Mouse (Mus musculus) neural tube, embryonic 15.5 days (tissue): ENCODE data around the gene Gsg1l. TPM values are rescaled to one million over a fixed set of nuclear protein-coding genes. Genes with fewer than 3 reads are reported as not detected.

Source experiments
- ATAC-seq: fragments of 200-750 bp; cut with Nextera tagmentation; 2 replicates; pipeline ENCODE4 v1.8.0; 2017; ENCODE audit warnings: mild to moderate bottlenecking, moderate TSS enrichment, moderate library complexity; ENCODE audit not compliant: low FRiP score
- H3K27ac ChIP-seq: fragments of 300-500 bp; sonication (generic); replicated peaks from 2 replicates; pipeline ENCODE4 v1.5.1; 2015; ENCODE audit warnings: mild to moderate bottlenecking, inconsistent platforms
- H3K27me3 ChIP-seq: fragments of 300-500 bp; sonication (generic); replicated peaks from 2 replicates; pipeline ENCODE4 v1.6.1; 2015; ENCODE audit warnings: inconsistent platforms
- H3K36me3 ChIP-seq: fragments of 300-500 bp; sonication (generic); 2 replicates; pipeline ENCODE4 v1.6.1; 2015; ENCODE audit warnings: inconsistent platforms
- H3K4me1 ChIP-seq: fragments of 300-500 bp; sonication (generic); 2 replicates; pipeline ENCODE4 v1.6.1; 2015; ENCODE audit warnings: inconsistent platforms
- H3K4me2 ChIP-seq: fragments of 300-500 bp; sonication (generic); 2 replicates; pipeline ENCODE4 v1.6.1; 2015; ENCODE audit warnings: inconsistent platforms, mild to moderate bottlenecking, moderate library complexity
- H3K4me3 ChIP-seq: fragments of 300-500 bp; sonication (generic); replicated peaks from 2 replicates; pipeline ENCODE4 v1.5.1; 2015; ENCODE audit warnings: mild to moderate bottlenecking, inconsistent platforms
- H3K9ac ChIP-seq: fragments of 300-500 bp; sonication (generic); replicated peaks from 2 replicates; pipeline ENCODE4 v1.6.1; 2015; ENCODE audit warnings: mild to moderate bottlenecking, inconsistent platforms
- H3K9me3 ChIP-seq: fragments of 300-500 bp; sonication (generic); replicated peaks from 2 replicates; pipeline ENCODE4 v1.6.1; 2016; ENCODE audit warnings: inconsistent platforms
- WGBS: fragments of 180-500 bp; shearing (Covaris S2); methylation state at CpG from one replicate; pipeline ENCODE4 v1.1.7; 2015; ENCODE audit warnings: mixed read lengths; 5-methylcytosine and 5-hydroxymethylcytosine counted together
- polyA plus RNA-seq: library from polyadenylated mRNA; unstranded; fragments of >200 nt; fragmentation: Nextera tagmentation; extraction: Ambion mirVana; gene quantifications from 2 replicates; pipeline ENCODE4 v1.2.1, GENCODE M21; 2015

The Gsg1l gene
- polyA plus RNA-seq, 1 experiment from 2014 or later, result 14.4 TPM

DNA sequence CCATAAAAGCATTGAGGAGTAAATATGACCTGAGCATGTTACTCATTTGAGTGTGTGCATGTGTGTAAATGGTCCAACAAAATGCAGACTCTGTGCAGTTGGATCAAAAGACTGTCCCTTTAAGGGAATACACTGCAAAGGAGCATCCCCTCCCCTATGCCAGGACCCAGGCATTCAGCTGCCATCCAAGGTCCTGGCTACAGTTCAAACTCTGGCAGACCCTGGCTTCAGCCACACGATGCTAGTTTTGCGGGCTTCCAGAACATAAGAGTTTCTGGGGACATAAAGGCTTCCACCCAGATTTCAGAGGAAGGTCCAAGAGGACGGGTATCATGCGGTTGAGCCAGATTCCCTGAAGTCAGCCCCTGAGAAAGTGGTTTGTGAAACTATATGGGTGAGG lies 133.2 kb downstream of the Gsg1l start:
- H3K4me1 ChIP-seq, result peaks cover 5% of the 10 kb centered on the region; the same call in 1 of the 2 replicates
- H3K9ac ChIP-seq, result no peak overlapping the region
- H3K36me3 ChIP-seq, result no peaks in the 10 kb centered on the region
- no peaks in the 10 kb centered on the region for H3K9me3 ChIP-seq
- no peak overlapping the region for H3K27ac ChIP-seq
- no peak overlapping the region for H3K4me2 ChIP-seq
- no peaks in the 10 kb centered on the region for H3K27me3 ChIP-seq
- no peak overlapping the region for H3K4me3 ChIP-seq
- WGBS, result 77% methylated on average over 4 of the region's 4 CpGs
- ATAC-seq, result no peak

DNA sequence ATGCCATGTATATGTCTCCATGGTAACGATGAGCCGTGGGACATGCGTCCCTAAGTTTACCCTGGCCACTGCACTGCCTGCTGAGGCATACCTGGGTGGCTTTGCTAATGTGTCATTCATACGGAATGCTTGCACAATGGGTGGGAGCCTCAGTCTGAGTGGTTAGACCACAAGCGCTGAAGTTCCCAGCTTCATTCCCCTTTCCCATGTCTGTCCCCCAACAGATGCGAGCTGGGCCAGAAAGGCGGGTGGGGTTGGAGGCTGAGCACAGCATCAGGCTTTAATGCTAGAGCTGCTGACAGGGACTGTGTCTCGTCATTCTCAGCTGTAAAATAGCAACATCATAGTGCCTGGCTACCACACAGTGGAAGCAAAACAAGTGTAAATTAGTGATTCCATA lies 136.3 kb downstream of the Gsg1l start:
- H3K4me3 ChIP-seq, result no peak overlapping the region
- no peaks in the 10 kb centered on the region for H3K27me3 ChIP-seq
- no peak overlapping the region for H3K9ac ChIP-seq
- peaks cover 4% of the 10 kb centered on the region; the same call in 1 of the 2 replicates for H3K4me1 ChIP-seq
- 67% methylated on average over 8 of the region's 8 CpGs for WGBS
- H3K4me2 ChIP-seq, result no peak overlapping the region
- no peaks in the 10 kb centered on the region for H3K36me3 ChIP-seq
- H3K27ac ChIP-seq, result no peak overlapping the region
- no peaks in the 10 kb centered on the region for H3K9me3 ChIP-seq
- ATAC-seq, result no peak

DNA sequence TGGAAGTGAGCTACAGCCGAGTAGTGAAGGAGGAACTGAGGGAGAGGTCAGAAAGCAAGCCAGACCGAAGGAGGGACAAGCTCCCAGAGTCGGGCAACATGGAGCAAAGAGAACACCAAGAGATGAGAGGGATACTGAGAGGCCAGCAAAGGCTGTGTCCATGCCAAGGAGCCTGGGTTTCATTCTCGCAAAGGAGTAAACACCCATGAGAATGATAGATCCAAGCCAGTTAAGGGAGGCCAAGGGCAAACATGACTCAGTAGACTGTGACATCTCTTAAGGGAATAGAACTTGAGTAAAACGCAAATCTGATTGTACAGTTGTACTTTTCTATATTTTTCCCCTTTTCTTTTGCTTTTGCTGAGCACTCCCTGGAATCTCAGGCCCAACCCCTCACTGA lies 137.6 kb downstream of the Gsg1l start:
- H3K27ac ChIP-seq, result no peak overlapping the region
- peaks cover 4% of the 10 kb centered on the region; the same call in 1 of the 2 replicates for H3K4me1 ChIP-seq
- H3K9ac ChIP-seq, result no peak overlapping the region
- H3K36me3 ChIP-seq, result no peaks in the 10 kb centered on the region
- H3K9me3 ChIP-seq, result no peaks in the 10 kb centered on the region
- H3K4me3 ChIP-seq, result no peak overlapping the region
- no peak overlapping the region for H3K4me2 ChIP-seq
- no peak for ATAC-seq
- no peaks in the 10 kb centered on the region for H3K27me3 ChIP-seq
- WGBS, result 95% methylated on average over 5 of the region's 5 CpGs

DNA sequence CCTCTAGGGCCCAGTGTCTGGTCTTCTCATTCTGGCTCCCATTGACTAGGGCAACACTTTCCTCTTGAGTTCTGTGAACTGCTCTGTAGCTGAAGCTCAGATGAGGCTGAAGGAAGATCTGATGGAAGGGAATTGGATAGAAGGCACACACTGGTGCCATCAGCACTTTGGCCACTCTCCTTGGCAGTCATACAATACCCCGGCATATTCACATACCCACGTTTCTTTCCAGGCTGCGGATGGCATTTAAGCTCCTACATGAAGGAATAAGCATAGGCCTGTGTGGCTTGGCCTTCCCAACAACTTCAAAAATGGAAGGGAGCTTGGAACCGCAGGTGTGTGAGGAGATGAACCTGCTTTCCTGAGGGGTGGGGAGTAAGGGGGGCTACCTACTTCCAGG lies 138.7 kb downstream of the Gsg1l start:
- Histone ChIP-seq H3K4me2 (no peak overlapping the region), H3K27me3 (no peaks in the 10 kb centered on the region), H3K36me3 (no peaks in the 10 kb centered on the region), H3K4me3 (no peak overlapping the region), H3K4me1 (peaks cover 4% of the 10 kb centered on the region; the same call in 1 of the 2 replicates), H3K27ac (0 out of 2 replicates have a peak overlapping the region, but pooled peaks have one; percentile 24), H3K9me3 (no peaks in the 10 kb centered on the region), H3K9ac (no peak overlapping the region)
- 91% methylated on average over 4 of the region's 4 CpGs for WGBS
- ATAC-seq, result no peak

DNA sequence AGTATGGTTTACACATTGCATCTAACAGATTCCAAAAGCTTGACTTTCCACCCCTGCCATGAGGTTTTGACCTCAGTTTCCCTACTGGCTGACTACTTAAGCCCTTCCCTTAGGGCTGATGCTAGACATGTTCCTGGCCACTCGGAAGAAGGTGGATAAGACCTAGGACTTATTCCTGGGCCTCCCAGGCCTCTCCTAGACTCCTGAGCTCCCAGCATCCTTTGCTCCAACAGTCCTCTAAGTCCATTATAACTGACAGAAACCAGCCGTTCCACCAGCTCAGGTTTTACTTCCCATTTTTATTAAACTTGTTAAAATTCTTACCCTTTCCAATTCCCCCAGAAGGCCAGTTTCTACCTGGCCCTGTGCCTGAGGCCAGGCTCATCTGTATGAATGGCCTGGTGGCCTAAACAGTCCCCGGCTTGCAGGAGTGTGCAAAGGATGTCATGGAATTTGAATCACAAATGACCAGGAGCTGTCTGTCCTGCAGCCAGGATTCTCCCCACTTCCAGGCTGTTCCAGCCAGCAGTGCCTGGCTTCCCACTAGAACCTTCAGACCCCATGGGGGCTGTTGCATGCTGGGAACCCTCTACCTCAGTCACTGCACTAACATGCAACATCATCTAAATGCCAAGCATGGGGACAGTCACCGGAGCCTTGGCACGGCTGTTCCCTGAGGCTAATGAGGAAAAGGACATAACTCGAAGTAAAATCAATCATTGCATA lies 139.7 kb downstream of the Gsg1l start:
- ATAC-seq, result no peak

DNA sequence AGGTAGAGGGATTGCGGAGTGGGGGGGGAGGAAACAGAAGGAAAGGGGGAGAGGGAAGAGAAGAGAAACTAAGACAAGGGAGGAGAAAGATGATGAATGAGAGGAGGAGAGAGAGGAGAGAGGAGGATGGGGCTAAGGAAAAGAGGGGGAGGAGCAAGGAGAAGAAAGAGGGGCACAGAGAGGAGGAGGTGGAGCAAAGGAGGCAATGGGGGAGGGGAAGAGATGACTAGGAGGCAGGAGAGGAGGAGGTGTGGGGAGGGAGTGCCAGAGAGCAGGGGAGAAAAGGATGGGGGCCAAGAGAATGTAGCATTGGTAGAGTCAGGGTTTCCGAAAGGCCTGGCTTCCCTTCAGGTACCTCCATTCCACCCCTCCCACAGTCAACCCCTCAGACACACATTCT lies 147.9 kb downstream of the Gsg1l start:
- Histone ChIP-seq H3K9me3 (no peaks in the 10 kb centered on the region), H3K27ac (peak overlapping the region; percentile 10; the same call in 1 of the 2 replicates), H3K4me2 (no peak overlapping the region), H3K9ac (no peak overlapping the region), H3K27me3 (no peaks in the 10 kb centered on the region), H3K4me1 (peaks cover 39% of the 10 kb centered on the region), H3K4me3 (no peak overlapping the region), H3K36me3 (no peaks in the 10 kb centered on the region)
- 56% methylated on average over 2 of the region's 2 CpGs for WGBS
- ATAC-seq, result no peak

More for the DNA sequence above, 139.7 kb downstream of the Gsg1l start:
- Histone ChIP-seq H3K4me2 (no peak overlapping the region), H3K27me3 (no peaks in the 10 kb centered on the region), H3K4me3 (no peak overlapping the region), H3K36me3 (no peaks in the 10 kb centered on the region), H3K9me3 (no peaks in the 10 kb centered on the region), H3K4me1 (peaks cover 4% of the 10 kb centered on the region; the same call in 1 of the 2 replicates), H3K9ac (no peak overlapping the region), H3K27ac (no peak overlapping the region)
- WGBS, result 63% methylated on average over 6 of the region's 6 CpGs

DNA sequence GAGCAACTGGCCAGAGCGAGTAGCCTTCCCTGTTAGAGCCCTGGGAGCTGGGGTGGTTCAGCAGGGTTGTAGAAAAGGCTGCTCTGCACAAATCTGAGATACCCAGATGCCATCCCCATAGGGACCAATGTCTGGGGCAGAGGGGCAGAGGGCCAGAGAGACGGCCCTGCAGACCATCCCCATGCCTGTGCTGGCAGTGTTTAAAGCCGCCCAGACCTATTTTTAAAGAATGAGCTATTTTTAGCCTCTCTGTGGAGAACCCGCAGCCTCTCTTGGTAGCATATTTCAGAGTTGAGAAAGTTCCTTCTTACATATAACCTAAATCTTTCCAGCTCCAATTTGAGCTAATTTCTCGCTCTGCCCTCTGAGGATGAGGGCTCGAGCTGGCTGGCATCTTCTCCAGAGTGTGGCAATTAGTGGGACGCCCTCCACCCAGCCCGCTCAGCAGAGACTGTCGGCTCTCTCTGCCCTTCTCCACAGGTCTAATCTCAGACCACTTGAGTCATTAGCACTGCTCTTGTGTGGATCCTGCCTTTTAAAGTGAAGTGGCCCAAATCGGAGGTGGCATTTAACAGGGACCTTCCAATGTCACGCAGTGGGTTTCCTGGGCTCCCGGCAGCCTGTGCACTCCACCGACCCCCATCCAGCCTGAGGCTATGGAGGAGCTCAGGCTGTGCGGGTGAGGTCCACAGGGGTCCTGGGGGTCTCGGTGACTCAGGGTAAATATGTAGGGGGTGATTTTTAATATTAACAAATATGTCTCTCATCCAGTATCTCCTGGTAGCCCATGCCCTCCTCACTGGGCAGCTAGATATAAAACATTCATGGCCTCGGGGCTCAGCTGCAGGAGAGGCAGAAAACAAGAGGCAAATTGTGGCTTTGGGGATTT lies 148.6 kb downstream of the Gsg1l start:
- Histone ChIP-seq H3K27me3 (no peaks in the 10 kb centered on the region), H3K27ac (peak overlapping the region; percentile 10; the same call in 1 of the 2 replicates), H3K9me3 (no peaks in the 10 kb centered on the region), H3K9ac (no peak overlapping the region), H3K4me3 (no peak overlapping the region), H3K4me1 (peaks cover 39% of the 10 kb centered on the region), H3K36me3 (no peaks in the 10 kb centered on the region), H3K4me2 (0 out of 2 replicates have a peak overlapping the region, but pooled peaks have one; percentile 3)
- 30% methylated on average over 16 of the region's 16 CpGs for WGBS
- no peak for ATAC-seq

DNA sequence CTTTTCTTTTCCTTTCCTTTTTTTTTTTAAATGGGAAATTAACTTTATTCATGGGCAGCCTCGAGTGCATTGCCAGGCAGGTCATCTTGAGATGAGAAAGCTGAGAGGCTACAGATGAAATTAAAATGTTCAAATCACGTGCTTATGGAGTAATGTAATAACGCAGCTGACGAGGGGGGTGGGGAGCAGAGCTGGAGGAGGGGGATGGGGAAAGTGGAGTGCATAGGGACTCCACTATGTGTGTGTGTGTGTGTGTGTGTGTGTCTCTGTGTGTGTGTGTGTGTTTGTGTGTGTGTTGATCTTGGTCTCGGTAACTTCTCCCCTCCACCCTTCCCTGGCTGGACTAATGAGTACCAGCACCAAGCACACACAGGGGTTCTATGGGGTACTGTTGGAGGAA lies 150.6 kb downstream of the Gsg1l start:
- 36% methylated on average over 5 of the region's 5 CpGs for WGBS
- ATAC-seq, result peak; percentile 50; the same call in 1 of the 2 replicates
- peak overlapping the region; percentile 60; the same call in 1 of the 2 replicates for H3K27ac ChIP-seq

DNA sequence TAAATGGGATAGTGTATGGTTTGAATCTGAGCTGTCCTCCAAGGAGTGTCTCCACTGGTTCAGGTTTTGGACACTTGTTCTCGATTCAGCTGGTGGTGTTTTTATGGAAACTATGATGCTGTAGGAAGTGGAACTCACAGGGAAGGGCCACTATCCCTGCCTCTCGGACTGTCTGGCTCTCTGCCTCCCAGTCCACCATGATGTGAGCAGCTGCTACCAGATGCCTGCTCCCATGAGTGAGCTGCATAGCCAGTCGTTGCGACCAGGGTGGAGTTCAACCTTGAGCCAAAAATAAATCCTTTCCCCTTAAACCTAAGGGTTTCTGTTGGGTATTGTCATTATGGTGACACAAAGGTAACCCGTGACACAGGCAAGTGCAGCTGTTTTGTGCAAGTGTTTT lies 158.2 kb downstream of the Gsg1l start:
- Histone ChIP-seq H3K36me3 (no peaks in the 10 kb centered on the region), H3K27me3 (no peaks in the 10 kb centered on the region), H3K27ac (no peak overlapping the region), H3K4me1 (peaks cover 4% of the 10 kb centered on the region; the same call in 1 of the 2 replicates), H3K9ac (no peak overlapping the region), H3K4me2 (no peak overlapping the region), H3K9me3 (no peaks in the 10 kb centered on the region), H3K4me3 (no peak overlapping the region)
- 88% methylated on average over 5 of the region's 5 CpGs for WGBS
- no peak for ATAC-seq

More for the DNA sequence above, 150.6 kb downstream of the Gsg1l start:
- no peak overlapping the region for H3K4me2 ChIP-seq
- H3K4me1 ChIP-seq, result peaks cover 39% of the 10 kb centered on the region
- no peak overlapping the region for H3K4me3 ChIP-seq
- no peaks in the 10 kb centered on the region for H3K27me3 ChIP-seq
- H3K9ac ChIP-seq, result no peak overlapping the region
- H3K36me3 ChIP-seq, result no peaks in the 10 kb centered on the region
- H3K9me3 ChIP-seq, result no peaks in the 10 kb centered on the region

DNA sequence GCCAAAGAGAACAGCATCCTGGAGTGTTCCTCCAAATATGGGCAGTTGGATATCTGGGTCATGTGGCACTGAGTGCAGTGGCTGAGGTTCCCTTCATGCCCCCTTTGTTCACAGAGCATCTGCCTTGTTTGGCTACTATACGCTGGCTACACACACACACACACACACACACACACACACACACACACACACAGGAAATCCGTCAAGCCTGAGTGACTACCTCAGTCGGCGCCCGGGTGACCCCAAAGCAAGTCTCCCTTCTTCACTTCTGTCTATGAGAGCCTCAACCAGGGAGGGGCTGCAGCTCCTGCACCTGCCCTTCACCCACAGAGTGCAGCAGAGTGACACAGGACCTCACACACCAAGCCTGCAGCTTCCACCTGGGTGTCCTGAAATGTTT lies 161.4 kb downstream of the Gsg1l start:
- no peaks in the 10 kb centered on the region for H3K36me3 ChIP-seq

DNA sequence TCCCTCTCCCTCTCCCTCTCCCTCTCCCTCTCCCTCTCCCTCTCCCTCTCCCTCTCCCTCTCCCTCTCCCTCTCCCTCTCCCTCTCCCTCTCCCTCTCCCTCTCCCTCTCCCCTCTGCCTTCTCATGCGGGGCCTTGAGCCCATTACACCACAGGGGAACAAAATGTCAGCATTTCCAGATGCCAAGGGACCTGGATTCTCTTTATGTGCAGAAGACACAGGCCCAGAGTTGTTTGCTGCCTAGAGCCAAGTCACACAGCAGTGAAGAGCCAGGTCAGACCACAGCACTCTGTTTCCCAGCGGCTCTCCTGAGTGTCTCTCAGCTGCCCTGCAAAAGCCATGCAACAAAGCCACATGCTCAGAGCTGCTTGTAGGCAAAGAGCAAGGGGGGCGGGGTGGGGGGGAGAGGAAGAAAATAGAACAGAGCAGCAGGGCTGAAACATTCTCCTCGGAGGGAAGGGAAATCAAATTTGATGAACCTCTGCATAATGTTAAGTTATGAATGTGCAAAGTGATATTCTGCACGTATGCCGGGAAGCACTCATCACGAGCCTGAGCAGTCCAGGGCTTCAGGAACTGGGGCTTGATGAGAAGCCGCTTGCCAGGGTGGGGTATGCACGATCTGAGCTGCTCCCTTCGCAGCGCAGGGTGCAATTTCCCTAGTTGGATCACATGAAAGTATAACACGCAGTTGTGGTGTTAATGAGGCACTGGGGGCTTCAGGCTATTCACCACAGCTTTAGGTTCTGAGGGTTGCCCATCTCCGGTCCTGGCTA lies 181.6 kb downstream of the Gsg1l start:
- no peak for ATAC-seq
- Histone ChIP-seq H3K36me3 (no peaks in the 10 kb centered on the region), H3K27ac (no peak overlapping the region), H3K4me3 (no peak overlapping the region), H3K9ac (no peak overlapping the region), H3K4me1 (peaks cover 5% of the 10 kb centered on the region; the same call in 1 of the 2 replicates), H3K27me3 (no peaks in the 10 kb centered on the region), H3K4me2 (no peak overlapping the region), H3K9me3 (no peaks in the 10 kb centered on the region)
- 44% methylated on average over 13 of the region's 13 CpGs for WGBS

More for the DNA sequence above, 161.4 kb downstream of the Gsg1l start:
- Histone ChIP-seq H3K4me1 (peaks cover 5% of the 10 kb centered on the region; the same call in 1 of the 2 replicates), H3K4me2 (no peak overlapping the region), H3K9me3 (no peaks in the 10 kb centered on the region), H3K4me3 (no peak overlapping the region), H3K27me3 (no peaks in the 10 kb centered on the region), H3K27ac (no peak overlapping the region), H3K9ac (no peak overlapping the region)
- ATAC-seq, result no peak
- WGBS, result 77% methylated on average over 5 of the region's 5 CpGs
